Mouse (Mus musculus) lung, embryonic 15.5 days (tissue): ENCODE measurements around the gene Gpsm3. TPM values are rescaled to one million over a fixed set of nuclear protein-coding genes. Genes with fewer than 3 reads are reported as not detected.
"Not testable (repeated sequence)": the region's sequence is repeated elsewhere in the genome, so short reads cannot be mapped to it uniquely, and the experiment has no call there.

Source experiments
- ATAC-seq: fragments of 200-750 bp; cut with Nextera tagmentation; 2 replicates; pipeline ENCODE4 v1.8.0; 2017; ENCODE audit warnings: moderate number of reproducible peaks, borderline replicate concordance; ENCODE audit not compliant: low FRiP score, low TSS enrichment; ENCODE audit errors: extremely low read depth
- H3K27ac ChIP-seq: fragments of 300-500 bp; sonication (generic); 2 replicates; pipeline ENCODE4 v1.5.1; 2015; ENCODE audit warnings: moderate library complexity, mild to moderate bottlenecking, inconsistent platforms
- H3K27me3 ChIP-seq: fragments of 300-500 bp; sonication (generic); 2 replicates; pipeline ENCODE4 v1.6.1; 2015; ENCODE audit warnings: inconsistent platforms
- H3K36me3 ChIP-seq: fragments of 300-500 bp; sonication (generic); 2 replicates; pipeline ENCODE4 v1.6.1; 2015; ENCODE audit warnings: inconsistent platforms
- H3K4me1 ChIP-seq: fragments of 300-500 bp; sonication (generic); 2 replicates; pipeline ENCODE4 v1.6.1; 2015; ENCODE audit warnings: inconsistent platforms
- H3K4me2 ChIP-seq: fragments of 300-500 bp; sonication (generic); 2 replicates; pipeline ENCODE4 v1.6.1; 2015; ENCODE audit warnings: inconsistent platforms, mild to moderate bottlenecking, moderate library complexity
- H3K4me3 ChIP-seq: fragments of 300-500 bp; sonication (generic); 2 replicates; pipeline ENCODE4 v1.5.1; 2015; ENCODE audit warnings: mild to moderate bottlenecking, inconsistent platforms
- H3K9ac ChIP-seq: fragments of 300-500 bp; sonication (generic); 2 replicates; pipeline ENCODE4 v1.6.1; 2015; ENCODE audit warnings: inconsistent platforms
- H3K9me3 ChIP-seq: fragments of 300-500 bp; sonication (generic); 2 replicates; pipeline ENCODE4 v1.6.1; 2016; ENCODE audit warnings: inconsistent platforms
- WGBS: fragments of 180-500 bp; shearing (Covaris S2); methylation state at CpG from one replicate; pipeline ENCODE4 v1.1.7; 2015; 5-methylcytosine and 5-hydroxymethylcytosine counted together
- polyA plus RNA-seq: library from polyadenylated mRNA; unstranded; fragments of >200 nt; fragmentation: Nextera tagmentation; extraction: Ambion mirVana; gene quantifications from 2 replicates; pipeline ENCODE4 v1.2.1, GENCODE M21; 2015

Gene Gpsm3
- polyA plus RNA-seq, result 11.5 and 17.9 TPM in 2 replicates

GRCm38 (mm10) chr17:34589681-34590101 lies at the start of gene Gpsm3:
Gene Gpsm3 (plus strand): TSS chr17:34589806.
- Histone ChIP-seq H3K27ac (peak within 1 kb of the TSS; percentile 96), H3K4me2 (peak within 1 kb of the TSS; percentile 96), H3K9me3 (no peaks in the 10 kb centered on the region), H3K9ac (peak within 1 kb of the TSS; percentile 98), H3K36me3 (peaks cover 7% of the 10 kb centered on the region), H3K4me1 (peaks cover 67% of the 10 kb centered on the region), H3K27me3 (no peaks in the 10 kb centered on the region), H3K4me3 (peak within 1 kb of the TSS; percentile 19)
- no peak for ATAC-seq
- WGBS, result under 1% methylated on average over 7 of the region's 7 CpGs

DNA sequence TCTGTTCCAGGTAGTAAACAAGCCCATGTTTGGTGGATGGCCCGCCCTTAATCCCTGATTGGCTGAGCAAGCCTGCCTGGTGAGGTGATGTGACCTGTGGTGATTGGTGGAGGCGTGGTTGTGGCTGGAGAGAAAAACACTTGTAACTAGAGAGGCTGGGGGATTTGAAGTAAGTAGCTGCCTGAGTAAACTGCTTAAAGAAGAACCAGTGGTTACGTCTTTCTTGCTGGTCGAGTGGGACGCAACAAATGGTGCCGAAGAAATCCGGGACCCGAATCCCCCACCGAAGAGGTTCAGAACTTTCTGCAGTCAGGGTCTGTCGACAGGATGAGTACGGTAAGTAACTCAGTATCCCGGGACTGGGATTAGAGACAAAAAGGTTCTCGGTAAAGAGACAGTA lies 46.0 kb upstream of the Gpsm3 start:
- 91% methylated on average over 13 of the region's 13 CpGs for WGBS
- not testable (repeated sequence) for H3K9me3 ChIP-seq, ATAC-seq

GRCm38 (mm10) chr17:34546797-34547196 lies 42.8 kb upstream of the Gpsm3 start:
- no peaks in the 10 kb centered on the region for H3K27me3 ChIP-seq
- no peak overlapping the region for H3K27ac ChIP-seq
- H3K4me3 ChIP-seq, result no peak overlapping the region
- H3K4me1 ChIP-seq, result no peaks in the 10 kb centered on the region
- no peak for ATAC-seq
- H3K36me3 ChIP-seq, result no peaks in the 10 kb centered on the region
- no peak overlapping the region for H3K9ac ChIP-seq
- H3K9me3 ChIP-seq, result no peaks in the 10 kb centered on the region
- WGBS, result 94% methylated on average over 1 of the region's 1 CpGs
- H3K4me2 ChIP-seq, result no peak overlapping the region

More for the DNA sequence above, 46.0 kb upstream of the Gpsm3 start:
- H3K27ac ChIP-seq, H3K4me3 ChIP-seq, H3K36me3 ChIP-seq, H3K27me3 ChIP-seq, H3K4me2 ChIP-seq, H3K4me1 ChIP-seq, H3K9ac ChIP-seq: not testable (repeated sequence)

DNA sequence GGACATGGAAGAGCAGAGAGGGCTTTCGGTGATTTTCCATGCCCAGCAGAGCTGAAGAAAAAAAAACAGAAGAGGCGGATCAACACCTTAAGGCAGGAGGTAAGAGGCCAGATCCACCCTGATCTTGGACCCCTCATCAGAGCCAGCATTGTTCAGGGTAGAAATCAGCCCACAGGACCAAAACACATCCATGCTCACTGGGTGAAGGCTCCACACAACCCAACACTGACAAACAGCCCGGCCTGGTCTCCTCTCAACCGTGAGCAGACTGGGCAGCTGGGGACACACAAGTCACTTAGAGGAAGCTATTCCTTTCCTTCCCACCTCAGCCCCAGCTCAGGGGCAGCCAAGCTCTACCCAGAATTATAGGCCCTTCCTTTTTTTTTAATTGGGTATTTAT lies 42.0 kb upstream of the Gpsm3 start:
- no peaks in the 10 kb centered on the region for H3K27me3 ChIP-seq
- 83% methylated on average over 4 of the region's 4 CpGs for WGBS
- no peaks in the 10 kb centered on the region for H3K36me3 ChIP-seq
- H3K4me1 ChIP-seq, result no peaks in the 10 kb centered on the region
- no peak for ATAC-seq
- no peak overlapping the region for H3K4me3 ChIP-seq
- no peak overlapping the region for H3K27ac ChIP-seq
- no peak overlapping the region for H3K4me2 ChIP-seq
- no peaks in the 10 kb centered on the region for H3K9me3 ChIP-seq
- H3K9ac ChIP-seq, result no peak overlapping the region

- Histone ChIP-seq H3K4me1 (no peaks in the 10 kb centered on the region), H3K4me2 (no peak overlapping the region), H3K4me3 (no peak overlapping the region), H3K9ac (no peak overlapping the region), H3K27me3 (no peaks in the 10 kb centered on the region), H3K36me3 (no peaks in the 10 kb centered on the region), H3K9me3 (no peaks in the 10 kb centered on the region), H3K27ac (no peak overlapping the region)
- whole genome bisulfite sequencing, result 88% methylated on average over 3 of the region's 3 CpGs
- no peak for ATAC-seq
These were observed 40.5 kb upstream of the Gpsm3 start for GRCm38 (mm10) chr17:34549156-34549555.

GRCm38 (mm10) chr17:34549843-34550242 lies 39.8 kb upstream of the Gpsm3 start:
- WGBS, result 64% methylated on average over 2 of the region's 2 CpGs
- H3K27ac ChIP-seq, result no peak overlapping the region
- no peak overlapping the region for H3K4me2 ChIP-seq
- no peak for ATAC-seq
- no peaks in the 10 kb centered on the region for H3K9me3 ChIP-seq
- no peaks in the 10 kb centered on the region for H3K27me3 ChIP-seq
- no peaks in the 10 kb centered on the region for H3K4me1 ChIP-seq
- H3K36me3 ChIP-seq, result no peaks in the 10 kb centered on the region
- H3K4me3 ChIP-seq, result no peak overlapping the region
- H3K9ac ChIP-seq, result no peak overlapping the region

- Histone ChIP-seq H3K9ac (no peak overlapping the region), H3K4me2 (no peak overlapping the region), H3K36me3 (no peaks in the 10 kb centered on the region), H3K4me1 (peaks cover 2% of the 10 kb centered on the region; the same call in 1 of the 2 replicates), H3K4me3 (no peak overlapping the region), H3K9me3 (no peaks in the 10 kb centered on the region), H3K27ac (no peak overlapping the region), H3K27me3 (no peaks in the 10 kb centered on the region)
- no peak for ATAC-seq
- WGBS, result 13% methylated on average over 5 of the region's 5 CpGs
These were observed 34.1 kb upstream of the Gpsm3 start for GRCm38 (mm10) chr17:34555483-34555882.

GRCm38 (mm10) chr17:34556406-34556805 lies 33.2 kb upstream of the Gpsm3 start:
- Histone ChIP-seq H3K27ac (no peak overlapping the region), H3K36me3 (no peaks in the 10 kb centered on the region), H3K4me1 (peaks cover 2% of the 10 kb centered on the region; the same call in 1 of the 2 replicates), H3K4me2 (no peak overlapping the region), H3K27me3 (no peaks in the 10 kb centered on the region), H3K9ac (no peak overlapping the region), H3K9me3 (no peaks in the 10 kb centered on the region), H3K4me3 (no peak overlapping the region)
- WGBS, result 79% methylated on average over 8 of the region's 8 CpGs
- ATAC-seq, result no peak

- no peak for ATAC-seq
- H3K4me2 ChIP-seq, result no peak overlapping the region
- WGBS, result 67% methylated on average over 11 of the region's 11 CpGs
- no peaks in the 10 kb centered on the region for H3K9me3 ChIP-seq
- H3K36me3 ChIP-seq, result no peaks in the 10 kb centered on the region
- H3K4me1 ChIP-seq, result peaks cover 2% of the 10 kb centered on the region; the same call in 1 of the 2 replicates
- H3K27me3 ChIP-seq, result no peaks in the 10 kb centered on the region
- no peak overlapping the region for H3K9ac ChIP-seq
- no peak overlapping the region for H3K4me3 ChIP-seq
- no peak overlapping the region for H3K27ac ChIP-seq
These were observed 32.2 kb upstream of the Gpsm3 start for GRCm38 (mm10) chr17:34557411-34557810.

DNA sequence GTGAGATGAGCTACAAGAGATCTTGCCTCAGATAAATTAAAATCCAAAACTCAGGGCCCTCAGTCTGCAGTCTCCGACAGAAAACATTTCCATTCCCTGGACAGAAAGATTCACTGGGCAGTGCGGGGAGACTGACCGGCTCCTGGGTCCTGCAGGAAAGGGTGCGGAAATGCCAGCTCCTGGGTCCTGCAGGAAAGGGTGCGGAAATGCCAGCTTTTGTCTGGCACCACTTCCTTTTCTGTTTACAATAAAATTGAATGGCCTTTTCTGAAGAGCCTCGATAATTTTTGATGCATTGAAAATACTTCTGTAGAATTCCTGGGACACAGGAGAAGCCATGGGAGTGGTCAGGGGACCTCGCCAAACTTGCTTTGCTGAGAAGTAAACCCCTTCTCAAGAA lies 30.5 kb upstream of the Gpsm3 start:
- Histone ChIP-seq H3K27me3 (no peaks in the 10 kb centered on the region), H3K27ac (no peak overlapping the region), H3K4me3 (no peak overlapping the region), H3K36me3 (no peaks in the 10 kb centered on the region), H3K4me2 (no peak overlapping the region), H3K4me1 (peaks cover 5% of the 10 kb centered on the region), H3K9me3 (no peaks in the 10 kb centered on the region), H3K9ac (no peak overlapping the region)
- 63% methylated on average over 7 of the region's 7 CpGs for whole genome bisulfite sequencing
- no peak for ATAC-seq

DNA sequence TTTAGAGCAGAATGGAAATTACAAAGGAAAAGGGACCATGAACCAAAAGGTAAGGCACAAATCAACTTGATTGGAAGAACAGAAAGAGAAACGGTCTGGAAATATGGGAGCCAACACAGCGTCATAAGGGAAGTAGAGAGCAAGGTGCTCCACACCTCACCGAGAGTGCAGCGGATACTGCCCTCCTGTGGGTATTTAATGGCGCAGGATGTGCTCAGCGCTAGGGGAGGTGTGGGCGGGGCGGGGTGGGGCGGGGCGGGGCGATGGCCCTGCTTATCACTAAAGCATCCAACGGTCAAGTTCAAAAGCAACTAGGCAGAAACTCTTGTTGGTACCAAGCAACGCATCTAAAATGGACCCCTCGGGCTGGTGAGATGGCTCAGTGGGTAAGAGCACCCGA lies 29.7 kb upstream of the Gpsm3 start:
- ATAC-seq, result no peak
- 20% methylated on average over 15 of the region's 15 CpGs for WGBS

GRCm38 (mm10) chr17:34560438-34560837 lies 29.2 kb upstream of the Gpsm3 start:
- H3K27me3 ChIP-seq, result no peaks in the 10 kb centered on the region
- H3K4me3 ChIP-seq, result no peak overlapping the region
- no peak for ATAC-seq
- H3K36me3 ChIP-seq, result no peaks in the 10 kb centered on the region
- no peak overlapping the region for H3K9ac ChIP-seq
- 86% methylated on average over 6 of the region's 6 CpGs for WGBS
- H3K27ac ChIP-seq, result no peak overlapping the region
- peaks cover 16% of the 10 kb centered on the region for H3K4me1 ChIP-seq
- H3K4me2 ChIP-seq, result no peak overlapping the region; the same call in 1 of the 2 replicates
- no peaks in the 10 kb centered on the region for H3K9me3 ChIP-seq

More for the DNA sequence above, 29.7 kb upstream of the Gpsm3 start:
- H3K4me3 ChIP-seq, result no peak overlapping the region
- H3K27me3 ChIP-seq, result no peaks in the 10 kb centered on the region
- no peaks in the 10 kb centered on the region for H3K36me3 ChIP-seq
- no peaks in the 10 kb centered on the region for H3K9me3 ChIP-seq
- no peak overlapping the region for H3K27ac ChIP-seq
- H3K9ac ChIP-seq, result no peak overlapping the region
- H3K4me1 ChIP-seq, result peaks cover 13% of the 10 kb centered on the region
- H3K4me2 ChIP-seq, result no peak overlapping the region

- H3K9me3 ChIP-seq, result no peaks in the 10 kb centered on the region
- H3K36me3 ChIP-seq, result no peaks in the 10 kb centered on the region
- H3K4me2 ChIP-seq, result peak overlapping the region; percentile 31; the same call in 1 of the 2 replicates
- 61% methylated on average over 8 of the region's 8 CpGs for WGBS
- ATAC-seq, result no peak
- H3K27me3 ChIP-seq, result no peaks in the 10 kb centered on the region
- no peak overlapping the region for H3K4me3 ChIP-seq
- peaks cover 16% of the 10 kb centered on the region for H3K4me1 ChIP-seq
- H3K9ac ChIP-seq, result no peak overlapping the region
- peak overlapping the region; percentile 64 for H3K27ac ChIP-seq
These were observed 28.4 kb upstream of the Gpsm3 start for GRCm38 (mm10) chr17:34561200-34561599.
